Mouse (Mus musculus) heart, embryonic 14.5 days (tissue): Measurements from ENCODE around the gene Vma21. TPM values are rescaled to one million over a fixed set of nuclear protein-coding genes. Genes with fewer than 3 reads are reported as not detected.

ENCODE experiments used
- ATAC-seq: fragments of 200-750 bp; cut with Nextera tagmentation; 2 replicates; pipeline ENCODE4 v1.8.0; 2017; ENCODE audit warnings: low read depth, moderate TSS enrichment; ENCODE audit not compliant: insufficient number of reproducible peaks, insufficient read depth, low FRiP score
- H3K27ac ChIP-seq, 2 experiments: fragments of 200-500 bp in 1 of 2; fragments of 300-500 bp in 1 of 2; sonication (generic) in 1 of 2; replicated peaks in 1 of 2; 2 replicates each; pipeline ENCODE4 v1.5.1; 2012 to 2014; ENCODE audit warnings: low read depth in 2 of 2, low read length in 2 of 2, control low read depth in 1 of 2, mild to moderate bottlenecking in 1 of 2, mixed read lengths in 1 of 2; ENCODE audit not compliant: control insufficient read depth in 1 of 2, insufficient read depth in 1 of 2
- H3K27me3 ChIP-seq: fragments of 300-500 bp; sonication (generic); 2 replicates; pipeline ENCODE4 v1.6.1; 2014; ENCODE audit warnings: mild to moderate bottlenecking, low read length, control low read depth; ENCODE audit not compliant: control insufficient read depth, insufficient read depth
- H3K36me3 ChIP-seq: fragments of 300-500 bp; sonication (generic); 2 replicates; pipeline ENCODE4 v1.6.1; 2014; ENCODE audit warnings: mild to moderate bottlenecking, control low read depth, low read length, mixed read lengths; ENCODE audit not compliant: control insufficient read depth, insufficient read depth
- H3K4me1 ChIP-seq, 2 experiments: fragments of 200-500 bp in 1 of 2; fragments of 300-500 bp in 1 of 2; sonication (generic) in 1 of 2; 2 replicates each; pipeline ENCODE4 v1.6.1; 2012 to 2014; ENCODE audit warnings: low read length in 2 of 2, control low read depth in 1 of 2, mixed read lengths in 1 of 2; ENCODE audit not compliant: control insufficient read depth in 2 of 2, insufficient read depth in 2 of 2
- H3K4me2 ChIP-seq: fragments of 300-500 bp; sonication (generic); 2 replicates; pipeline ENCODE4 v1.6.1; 2014; ENCODE audit warnings: mild to moderate bottlenecking, low read length
- H3K4me3 ChIP-seq, 2 experiments: fragments of 200-500 bp in 1 of 2; fragments of 300-500 bp in 1 of 2; sonication (generic) in 1 of 2; 2 replicates each; pipeline ENCODE4 v1.5.1; 2012 to 2014; ENCODE audit warnings: low read length in 2 of 2, mild to moderate bottlenecking in 2 of 2, control low read depth in 1 of 2, low read depth in 1 of 2, moderate library complexity in 1 of 2; ENCODE audit not compliant: control insufficient read depth in 1 of 2, insufficient read depth in 1 of 2
- H3K9ac ChIP-seq: fragments of 300-500 bp; sonication (generic); 2 replicates; pipeline ENCODE4 v1.6.1; 2014; ENCODE audit warnings: mild to moderate bottlenecking, low read length
- H3K9me3 ChIP-seq: fragments of 300-500 bp; sonication (generic); 2 replicates; pipeline ENCODE4 v1.6.1; 2016; ENCODE audit warnings: low read length, control low read depth; ENCODE audit not compliant: control insufficient read depth
- WGBS: fragments of 180-500 bp; shearing (Covaris S2); extraction: QIAGEN DNeasy Blood & Tissue Kit; methylation state at CpG from one replicate; pipeline ENCODE4 v1.1.7; 2014; 5-methylcytosine and 5-hydroxymethylcytosine counted together
- polyA plus RNA-seq: library from polyadenylated mRNA; unstranded; fragments of >200 nt; fragmentation: Nextera tagmentation; extraction: Ambion mirVana; gene quantifications from 2 replicates; pipeline ENCODE4 v1.2.1, GENCODE M21; 2014

Vma21 gene
- polyA plus RNA-seq, 1 experiment from 2014 or later: 44.0 TPM

DNA sequence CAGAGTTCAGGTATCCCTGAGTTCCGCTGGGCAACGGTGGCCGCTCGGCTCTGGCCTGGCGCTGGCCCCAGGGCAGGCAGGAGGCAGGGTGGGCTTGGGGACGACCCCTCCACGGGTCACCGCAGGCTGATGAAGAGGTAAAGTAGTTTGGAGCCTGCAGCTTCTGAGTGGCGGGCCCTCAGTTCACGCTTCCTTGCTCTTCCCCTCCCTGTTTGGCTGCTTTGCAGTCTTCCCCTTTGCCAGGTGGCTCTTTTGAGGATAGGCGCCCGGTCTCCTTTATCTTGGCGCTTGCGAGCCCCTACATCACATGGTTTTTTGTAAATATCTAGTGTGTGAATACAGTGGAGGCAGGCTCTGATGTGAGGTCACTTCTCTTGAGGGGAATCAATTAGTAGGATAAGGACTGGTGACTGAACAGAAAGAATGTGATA is 1.2 kb downstream of the Vma21 start:
- Histone ChIP-seq H3K4me1 (no peaks in the 10 kb centered on the region; a peak in 1 of 4 replicates), H3K4me2 (peak overlapping the region; percentile 69), H3K36me3 (0 out of 2 replicates have a peak, but pooled peaks cover 3% of the 10 kb centered on the region), H3K9ac (peak overlapping the region; percentile 83), H3K9me3 (no peaks in the 10 kb centered on the region), H3K27me3 (no peaks in the 10 kb centered on the region), H3K27ac (peak overlapping the region; percentile 77 to 83), H3K4me3 (peak overlapping the region; percentile 69 to 86)
- ATAC-seq: no peak
- 11% methylated on average over 13 of the region's 14 CpGs for WGBS

DNA sequence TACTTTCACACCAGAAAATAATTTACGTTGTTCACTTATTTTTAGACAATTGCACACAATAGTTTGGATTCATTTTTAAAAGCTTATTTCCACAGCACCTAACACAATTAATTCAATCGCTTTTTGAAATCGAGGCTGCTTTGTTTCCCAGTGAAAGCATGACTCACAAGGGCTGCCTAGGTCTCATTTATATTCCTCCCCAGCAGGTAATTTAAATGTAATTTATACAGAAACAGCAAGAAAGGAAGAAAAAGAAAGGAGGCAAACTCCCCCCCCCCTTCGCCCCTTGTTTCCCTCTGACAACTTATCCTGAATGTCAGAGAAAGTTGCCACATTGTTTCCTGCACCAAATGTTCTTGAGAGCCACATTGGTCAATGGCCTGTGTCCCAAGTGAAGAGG is 23.2 kb downstream of the Vma21 start:
- Histone ChIP-seq H3K9me3 (no peaks in the 10 kb centered on the region), H3K27me3 (0 out of 2 replicates have a peak, but pooled peaks cover 8% of the 10 kb centered on the region), H3K4me1 (no peaks in the 10 kb centered on the region), H3K36me3 (no peaks in the 10 kb centered on the region), H3K4me3 (no peak overlapping the region), H3K9ac (no peak overlapping the region), H3K27ac (no peak overlapping the region), H3K4me2 (no peak overlapping the region)
- 70% methylated on average over 4 of the region's 4 CpGs for WGBS
- no peak for ATAC-seq

DNA sequence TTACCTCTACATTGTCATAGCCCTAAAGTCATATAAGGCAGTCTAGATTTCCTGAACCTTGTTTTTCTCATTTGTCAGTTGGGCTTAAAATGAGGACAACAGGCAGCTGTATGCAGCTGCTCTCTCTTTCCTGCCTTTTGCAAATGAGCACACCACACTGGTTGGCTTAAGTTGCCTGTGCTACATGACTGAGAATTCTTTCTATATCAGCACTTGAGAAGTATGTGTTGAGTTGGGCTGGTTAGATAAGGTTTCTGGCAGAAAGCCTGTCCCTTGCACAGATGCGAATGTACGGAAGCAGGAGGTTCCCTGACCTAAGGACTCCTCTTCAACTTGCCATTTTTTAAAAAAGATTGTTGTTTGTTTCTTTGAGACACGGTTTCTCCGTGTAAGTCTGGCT is 31.0 kb downstream of the Vma21 start:
- Histone ChIP-seq H3K27ac (no peak overlapping the region), H3K4me1 (no peaks in the 10 kb centered on the region), H3K36me3 (no peaks in the 10 kb centered on the region), H3K9ac (no peak overlapping the region), H3K4me2 (no peak overlapping the region), H3K4me3 (no peak overlapping the region), H3K9me3 (no peaks in the 10 kb centered on the region), H3K27me3 (no peaks in the 10 kb centered on the region)
- 38% methylated on average over 4 of the region's 4 CpGs for WGBS
- peak; percentile 54; the same call in 1 of the 2 replicates for ATAC-seq

DNA sequence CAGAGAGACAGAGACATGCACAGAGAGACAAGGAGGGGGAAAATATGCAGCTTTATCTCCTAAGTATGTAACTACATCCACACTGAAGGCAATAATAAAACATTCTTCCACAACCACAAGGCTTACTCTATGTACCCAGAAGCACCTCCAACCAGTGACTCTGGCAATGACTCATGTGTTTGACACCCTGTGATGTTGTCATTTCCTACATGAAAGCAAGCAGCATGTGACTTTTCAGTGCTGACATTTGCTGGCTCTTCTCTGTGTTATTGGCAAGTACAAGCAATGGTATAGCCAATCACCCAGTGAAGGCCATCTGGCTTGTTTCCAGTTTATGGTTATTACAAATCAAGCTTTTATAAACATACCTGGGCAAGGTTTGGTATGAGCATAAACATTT is 38.1 kb downstream of the Vma21 start:
- H3K4me2 ChIP-seq: no peak overlapping the region
- H3K4me1 ChIP-seq: no peaks in the 10 kb centered on the region
- H3K9ac ChIP-seq: no peak overlapping the region
- H3K9me3 ChIP-seq: no peaks in the 10 kb centered on the region
- no peak overlapping the region for H3K27ac ChIP-seq
- no peaks in the 10 kb centered on the region for H3K36me3 ChIP-seq
- no peaks in the 10 kb centered on the region for H3K27me3 ChIP-seq
- no peak overlapping the region for H3K4me3 ChIP-seq
- ATAC-seq: no peak

Other genes starting within 250 kb of the Vma21 start
- 2.0 and 2.1 TPM in 2 replicates for gene Gpr50, start 152.3 kb upstream of the Vma21 start, polyA plus RNA-seq
- not detected in 2 replicates for gene Gm1141, start 105.1 kb downstream of the Vma21 start, polyA plus RNA-seq
- 9.0 and 9.6 TPM in 2 replicates for gene Prrg3, start 146.7 kb downstream of the Vma21 start, polyA plus RNA-seq
- not detected in 2 replicates for gene Fate1, start 157.1 kb downstream of the Vma21 start, polyA plus RNA-seq
- gene Cnga2, start 175.9 kb downstream of the Vma21 start, polyA plus RNA-seq: 0.23 TPM in 1 of 2 replicates, not detected in the other